Mouse (Mus musculus): ENCODE data around the gene Cldn10.

DNA sequence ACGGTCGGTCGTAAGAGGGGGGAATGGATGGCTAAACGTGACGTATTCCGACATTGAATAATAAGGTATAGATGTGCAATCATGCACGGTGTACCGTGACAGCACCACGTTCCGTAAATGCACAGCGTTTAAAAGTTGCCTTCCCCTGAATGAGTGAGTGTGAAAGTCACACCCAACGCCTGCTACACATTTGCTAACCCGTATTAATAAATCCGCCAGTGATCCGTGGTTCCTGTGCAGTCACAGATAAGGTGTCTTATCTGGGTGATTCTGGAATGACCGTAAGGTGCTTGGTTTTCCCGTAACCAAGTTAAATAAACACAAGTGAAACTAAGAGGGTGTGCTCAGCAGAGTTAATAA is 19.4 kb upstream of the Cldn10 start:
- TF ChIP-seq POLR2A (IDR thresholded peaks at IDR 0.05; ENCODE audit: extremely low read depth, insufficient read depth, low read length): no peak
- TF ChIP-seq CTCF (IDR thresholded peaks at IDR 0.05; ENCODE audit: low read depth, low read length): no peak

All from liver, adult 2 months (tissue).